ENCODE assay signal across 7 mouse cellular contexts in the genomic region with DNA sequence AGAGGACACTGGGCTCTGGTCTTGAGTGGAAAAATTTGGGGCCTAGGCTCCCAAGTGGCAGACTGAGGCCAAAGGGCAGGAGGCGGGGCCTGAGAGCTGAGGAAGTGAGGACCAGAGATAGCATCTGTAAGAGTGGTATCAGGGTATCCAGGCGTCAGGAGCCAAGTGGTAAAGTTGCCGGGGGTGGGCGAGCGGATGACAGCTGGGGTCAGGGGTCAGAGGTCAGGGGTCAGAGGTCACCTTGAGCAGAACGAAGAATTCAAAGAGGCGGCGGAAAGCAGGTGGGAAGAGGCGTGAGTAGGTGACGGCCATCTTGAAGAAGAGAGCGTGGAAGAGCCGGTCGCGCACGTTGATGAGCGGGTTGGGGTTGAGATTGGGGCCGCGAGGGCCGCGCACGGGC. TPM values are rescaled to one million over a fixed set of nuclear protein-coding genes. Genes with fewer than 3 reads are reported as not detected.
DNase-seq lines count a peak whose midpoint lies in the region; ATAC-seq and TF ChIP-seq lines count a peak whose summit lies in the region.

No protein-coding gene starts in this region.

- H3K9ac ChIP-seq in limb, embryonic 14.5 days (ENCODE audit: low read depth, low read length, severe bottlenecking): peak overlapping the region; percentile 72
- peak overlapping the region; percentile 89 for H3K9ac ChIP-seq in midbrain, embryonic 15.5 days

- H3K4me2 ChIP-seq in limb, embryonic 14.5 days (replicated peaks; ENCODE audit: low read depth, low read length, severe bottlenecking): peak overlapping the region; percentile 85
- peak overlapping the region; percentile 79 for H3K4me2 ChIP-seq in midbrain, embryonic 15.5 days

- peak overlapping the region; percentile 67 for H3K27ac ChIP-seq in kidney, adult 2 months (ENCODE audit: insufficient read depth, low read depth, low read length)
- H3K27ac ChIP-seq in limb, embryonic 14.5 days (replicated peaks; ENCODE audit: low read depth, low read length): peak overlapping the region; percentile 96
- peak overlapping the region; percentile 93 for H3K27ac ChIP-seq in midbrain, embryonic 15.5 days

- no peaks in the 10 kb centered on the region for H3K36me3 ChIP-seq in kidney, adult 2 months (ENCODE audit: control insufficient read depth, insufficient read depth, low read length)
- peaks cover 17% of the 10 kb centered on the region for H3K36me3 ChIP-seq in limb, embryonic 14.5 days (ENCODE audit: control insufficient read depth, insufficient read depth, low read length)
- H3K36me3 ChIP-seq in midbrain, embryonic 15.5 days (replicated peaks): peaks cover 8% of the 10 kb centered on the region

- no peak for TF ChIP-seq POLR2A in kidney, adult 2 months (IDR thresholded peaks at IDR 0.05; ENCODE audit: low read depth, low read length)
- TF ChIP-seq POLR2A in limb, embryonic 14.5 days (IDR thresholded peaks at IDR 0.05; ENCODE audit: borderline replicate concordance, extremely low read depth, insufficient read depth, insufficient read length): no peak

- peaks cover 23% of the 10 kb centered on the region for H3K4me1 ChIP-seq in kidney, adult 2 months (ENCODE audit: control insufficient read depth, insufficient read depth, low read length)
- peaks cover 35% of the 10 kb centered on the region for H3K4me1 ChIP-seq in limb, embryonic 14.5 days (ENCODE audit: control insufficient read depth, insufficient read depth, low read length)
- peaks cover 51% of the 10 kb centered on the region for H3K4me1 ChIP-seq in midbrain, embryonic 15.5 days

- peak; percentile 8; the same call in 1 of the 2 replicates for ATAC-seq in granulocyte monocyte progenitor cell, adult 5-6 weeks (replicated peaks; ENCODE audit: poor library complexity, severe bottlenecking)
- ATAC-seq in limb, embryonic 14.5 days (ENCODE audit: low FRiP score, low read depth): no peak
- ATAC-seq in midbrain, embryonic 15.5 days (replicated peaks): no peak

- peak; percentile 77 for DNase-seq in adrenal gland, adult 8-10 months
- DNase-seq in embryo, embryonic 10.5 days (ENCODE audit: low spot score): peak; percentile 72
- peak; percentile 88 for DNase-seq in kidney, adult 2 months
- DNase-seq in limb, embryonic 14.5 days (ENCODE audit: low spot score): peak; percentile 58
- peak; percentile 68 to 80 for DNase-seq in spleen, postnatal 10 days (ENCODE audit: low spot score in 2 of 2)

- H3K27me3 ChIP-seq in kidney, adult 2 months (replicated peaks; ENCODE audit: control insufficient read depth, insufficient read depth, low read length): no peaks in the 10 kb centered on the region
- no peaks in the 10 kb centered on the region for H3K27me3 ChIP-seq in limb, embryonic 14.5 days (ENCODE audit: control insufficient read depth, insufficient read depth, low read length)
- H3K27me3 ChIP-seq in midbrain, embryonic 15.5 days (replicated peaks): peaks cover 20% of the 10 kb centered on the region

- H3K9me3 ChIP-seq in limb, embryonic 14.5 days (ENCODE audit: control insufficient read depth, low read length): no peaks in the 10 kb centered on the region
- H3K9me3 ChIP-seq in midbrain, embryonic 15.5 days: no peaks in the 10 kb centered on the region

- TF ChIP-seq CTCF in kidney, adult 2 months (conservative IDR thresholded peaks at IDR 0.05; ENCODE audit: insufficient read depth, insufficient read length, low read depth, low read length): no peak

- H3K4me3 ChIP-seq in kidney, adult 2 months (ENCODE audit: insufficient read depth, low read depth, low read length): peak overlapping the region; percentile 85
- H3K4me3 ChIP-seq in limb, embryonic 14.5 days (replicated peaks; ENCODE audit: low read length): peak overlapping the region; percentile 68
- H3K4me3 ChIP-seq in midbrain, embryonic 15.5 days: peak overlapping the region; percentile 74

- WGBS in kidney, adult 2 months: 2% methylated on average over 20 of the region's 21 CpGs
- WGBS in limb, embryonic 14.5 days: 3% methylated on average over 12 of the region's 21 CpGs
- 3% methylated on average over 18 of the region's 21 CpGs for WGBS in midbrain, embryonic 15.5 days

RNA-seq across cellular contexts. Expression of gene Tmem259, which starts 0.5 kb away (rescaled TPM):
- total RNA-seq in adrenal gland, adult 8-10 months (2022): 100 to 1,000 TPM; 132 to 155 (median 141) TPM
- 38.2 and 63.0 TPM in 2 replicates for total RNA-seq in granulocyte monocyte progenitor cell, adult 5-6 weeks (2014; fragmentation: Nextera tagmentation)
- 43.2 and 54.7 TPM in 2 replicates for total RNA-seq in granulocyte monocyte progenitor cell, adult 5-6 weeks (2017)
- 262 and 316 TPM in 2 replicates for polyA plus RNA-seq in kidney, adult 2 months (2012; rRNA removed)
- 260 and 379 TPM in 2 replicates for polyA plus RNA-seq in limb, embryonic 14.5 days (2012; rRNA removed)
- 24.5 and 25.2 TPM in 2 replicates for polyA plus RNA-seq in limb, embryonic 14.5 days (2014; fragmentation: Nextera tagmentation; extraction: Ambion mirVana)
- 24.3 and 28.3 TPM in 2 replicates for polyA plus RNA-seq in midbrain, embryonic 15.5 days (2015; fragmentation: Nextera tagmentation; extraction: Ambion mirVana)

RNA-seq across cellular contexts. Expression of gene Cnn2, which starts 4.7 kb away (rescaled TPM):
- 10 to 100 TPM; 23.9 to 36.3 (median 30.0) TPM for total RNA-seq in adrenal gland, adult 8-10 months (2022)
- total RNA-seq in granulocyte monocyte progenitor cell, adult 5-6 weeks (2014; fragmentation: Nextera tagmentation): 50.6 and 57.5 TPM in 2 replicates
- total RNA-seq in granulocyte monocyte progenitor cell, adult 5-6 weeks (2017): 72.7 and 89.8 TPM in 2 replicates
- polyA plus RNA-seq in kidney, adult 2 months (2012; rRNA removed): 52.3 and 55.5 TPM in 2 replicates
- 133 and 173 TPM in 2 replicates for polyA plus RNA-seq in limb, embryonic 14.5 days (2012; rRNA removed)
- 273 and 290 TPM in 2 replicates for polyA plus RNA-seq in limb, embryonic 14.5 days (2014; fragmentation: Nextera tagmentation; extraction: Ambion mirVana)
- 28.6 and 34.4 TPM in 2 replicates for polyA plus RNA-seq in midbrain, embryonic 15.5 days (2015; fragmentation: Nextera tagmentation; extraction: Ambion mirVana)

RNA-seq across cellular contexts. Expression of gene Abca7, which starts 12.6 kb away (rescaled TPM):
- 10 to 100 TPM; 21.6 to 35.5 (median 27.8) TPM for total RNA-seq in adrenal gland, adult 8-10 months (2022)
- 23.0 and 28.8 TPM in 2 replicates for total RNA-seq in granulocyte monocyte progenitor cell, adult 5-6 weeks (2014; fragmentation: Nextera tagmentation)
- 14.7 and 16.0 TPM in 2 replicates for total RNA-seq in granulocyte monocyte progenitor cell, adult 5-6 weeks (2017)
- 10.6 and 11.8 TPM in 2 replicates for polyA plus RNA-seq in kidney, adult 2 months (2012; rRNA removed)
- polyA plus RNA-seq in limb, embryonic 14.5 days (2012; rRNA removed): 6.2 and 8.0 TPM in 2 replicates
- 2.2 and 2.4 TPM in 2 replicates for polyA plus RNA-seq in limb, embryonic 14.5 days (2014; fragmentation: Nextera tagmentation; extraction: Ambion mirVana)
- polyA plus RNA-seq in midbrain, embryonic 15.5 days (2015; fragmentation: Nextera tagmentation; extraction: Ambion mirVana): 4.4 and 4.8 TPM in 2 replicates

RNA-seq across cellular contexts. Expression of gene Grin3b, which starts 13.2 kb away (rescaled TPM):
- total RNA-seq in adrenal gland, adult 8-10 months (2022): 1 to 10 TPM in 1 of 4 experiments, under 1 TPM in 1, not detected in 2; 0.83 to 1.4 TPM
- total RNA-seq in granulocyte monocyte progenitor cell, adult 5-6 weeks (2014; fragmentation: Nextera tagmentation): not detected in 2 replicates
- total RNA-seq in granulocyte monocyte progenitor cell, adult 5-6 weeks (2017): not detected in 2 replicates
- polyA plus RNA-seq in kidney, adult 2 months (2012; rRNA removed): 1.6 and 2.0 TPM in 2 replicates
- polyA plus RNA-seq in limb, embryonic 14.5 days (2012; rRNA removed): 0.72 and 0.76 TPM in 2 replicates
- 0.23 and 0.55 TPM in 2 replicates for polyA plus RNA-seq in limb, embryonic 14.5 days (2014; fragmentation: Nextera tagmentation; extraction: Ambion mirVana)
- polyA plus RNA-seq in midbrain, embryonic 15.5 days (2015; fragmentation: Nextera tagmentation; extraction: Ambion mirVana): 0.34 and 0.66 TPM in 2 replicates

RNA-seq across cellular contexts. Expression of gene Wdr18, which starts 23.7 kb away (rescaled TPM):
- total RNA-seq in adrenal gland, adult 8-10 months (2022): 10 to 100 TPM; 31.7 to 43.0 (median 36.6) TPM
- total RNA-seq in granulocyte monocyte progenitor cell, adult 5-6 weeks (2014; fragmentation: Nextera tagmentation): 48.4 and 49.8 TPM in 2 replicates
- 24.6 and 28.2 TPM in 2 replicates for total RNA-seq in granulocyte monocyte progenitor cell, adult 5-6 weeks (2017)
- 60.4 and 67.5 TPM in 2 replicates for polyA plus RNA-seq in kidney, adult 2 months (2012; rRNA removed)
- polyA plus RNA-seq in limb, embryonic 14.5 days (2012; rRNA removed): 58.7 and 78.5 TPM in 2 replicates
- polyA plus RNA-seq in limb, embryonic 14.5 days (2014; fragmentation: Nextera tagmentation; extraction: Ambion mirVana): 99.8 and 106 TPM in 2 replicates
- polyA plus RNA-seq in midbrain, embryonic 15.5 days (2015; fragmentation: Nextera tagmentation; extraction: Ambion mirVana): 87.3 and 87.5 TPM in 2 replicates
